Mouse (Mus musculus) midbrain, postnatal 0 days (tissue): ENCODE measurements around the gene Anapc16. TPM values are rescaled to one million over a fixed set of nuclear protein-coding genes. Genes with fewer than 3 reads are reported as not detected.

Experiments used
- ATAC-seq: fragments of 200-750 bp; cut with Nextera tagmentation; 2 replicates; pipeline ENCODE4 v1.8.0; 2017; ENCODE audit warnings: moderate number of reproducible peaks, mild to moderate bottlenecking, moderate TSS enrichment, moderate library complexity; ENCODE audit not compliant: low FRiP score
- DNase-seq: peaks from one replicate; pipeline ENCODE4 v3.0.0-alpha.2; 2015; ENCODE audit warnings: low spot score
- H3K27ac ChIP-seq: fragments of 300-500 bp; sonication (generic); 2 replicates; pipeline ENCODE4 v1.5.1; 2014; ENCODE audit warnings: low read depth, mild to moderate bottlenecking, low read length, mixed read lengths
- H3K27me3 ChIP-seq: fragments of 300-500 bp; sonication (generic); 2 replicates; pipeline ENCODE4 v1.6.1; 2014; ENCODE audit warnings: low read length, control low read depth, mixed read lengths; ENCODE audit not compliant: insufficient read depth
- H3K36me3 ChIP-seq: fragments of 300-500 bp; sonication (generic); 2 replicates; pipeline ENCODE4 v1.6.1; 2014; ENCODE audit warnings: low read length, control low read depth, mixed read lengths; ENCODE audit not compliant: insufficient read depth
- H3K4me1 ChIP-seq: fragments of 300-500 bp; sonication (generic); 2 replicates; pipeline ENCODE4 v1.6.1; 2014; ENCODE audit warnings: mild to moderate bottlenecking, control low read depth, antibody characterized with exemption, low read length, mixed read lengths; ENCODE audit not compliant: insufficient read depth
- H3K4me2 ChIP-seq: fragments of 300-500 bp; sonication (generic); 2 replicates; pipeline ENCODE4 v1.6.1; 2014; ENCODE audit warnings: low read depth, mild to moderate bottlenecking, low read length, mixed read lengths; ENCODE audit not compliant: poor library complexity, severe bottlenecking
- H3K4me3 ChIP-seq: fragments of 300-500 bp; sonication (generic); 2 replicates; pipeline ENCODE4 v1.5.1; 2014; ENCODE audit warnings: low read depth, mild to moderate bottlenecking, low read length, moderate library complexity
- H3K9ac ChIP-seq: fragments of 300-500 bp; sonication (generic); replicated peaks from 2 replicates; pipeline ENCODE4 v1.6.1; 2014; ENCODE audit warnings: mild to moderate bottlenecking, low read length, moderate library complexity, mixed read lengths; ENCODE audit not compliant: poor library complexity, severe bottlenecking
- H3K9me3 ChIP-seq: fragments of 300-500 bp; sonication (generic); 2 replicates; pipeline ENCODE4 v1.6.1; 2016; ENCODE audit warnings: low read length, control low read depth
- CTCF ChIP-seq: IDR thresholded peaks from 2 replicates; pipeline ENCODE4 v1.5.1; 2016; ENCODE audit warnings: antibody characterized with exemption, mild to moderate bottlenecking
- WGBS: fragments of 180-500 bp; shearing (Covaris S2); extraction: QIAGEN DNeasy Blood & Tissue Kit; methylation state at CpG from one replicate; pipeline ENCODE4 v1.1.7; 2014; 5-methylcytosine and 5-hydroxymethylcytosine counted together
- polyA plus RNA-seq: library from polyadenylated mRNA; unstranded; fragments of >200 nt; fragmentation: Nextera tagmentation; extraction: Ambion mirVana; gene quantifications from 2 replicates; pipeline ENCODE4 v1.2.1, GENCODE M21; 2015
- total RNA-seq: library from RNA; depleted of rRNA; stranded (reverse); fragments of >200 nt; gene quantifications from 2 replicates; pipeline ENCODE4 v1.2.3, GENCODE M21; 2014

Anapc16 gene
- total and polyA plus RNA-seq, 2 experiments from 2014 or later, result 57.4 to 118 TPM

DNA sequence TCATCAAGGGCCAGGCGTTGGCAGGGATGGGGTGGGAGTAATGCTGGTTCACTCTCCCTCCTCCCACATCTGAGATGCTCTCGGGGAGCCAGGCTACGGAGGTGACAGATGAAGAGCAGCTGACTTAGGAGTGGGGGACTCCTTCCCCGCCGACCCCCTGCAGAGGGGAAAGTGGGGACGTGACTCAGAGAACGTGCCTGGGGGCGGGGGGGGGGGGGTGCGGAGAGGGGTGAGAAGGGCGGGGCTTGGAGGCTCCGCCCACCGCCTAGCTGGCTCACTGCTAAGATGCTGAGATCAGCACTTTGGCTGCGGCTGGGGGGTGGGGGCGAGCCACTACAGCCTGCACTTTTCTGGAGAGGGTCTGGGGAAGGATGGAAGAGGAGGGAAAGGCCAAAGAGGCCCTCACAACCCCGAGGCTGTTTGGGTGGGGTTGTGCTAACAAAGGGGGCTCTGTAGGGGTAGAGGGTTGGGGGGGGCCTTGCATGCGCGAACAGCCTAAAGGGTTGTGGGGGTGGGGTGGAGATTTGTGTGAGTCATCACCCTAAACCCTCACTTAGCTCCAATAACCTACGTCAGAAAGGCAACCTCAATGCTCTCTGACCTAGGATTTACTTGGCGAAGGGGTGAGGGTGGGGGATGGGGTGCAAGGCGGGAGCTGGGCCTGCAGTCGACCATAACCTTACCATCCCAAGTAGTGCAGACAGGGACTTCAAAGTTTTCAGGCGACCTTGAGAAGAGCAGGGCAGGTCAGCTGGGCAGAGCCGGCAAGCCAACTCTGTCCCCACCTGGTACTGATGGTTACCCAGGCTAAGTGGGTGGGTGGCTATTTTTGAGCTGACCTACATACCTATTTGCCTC, 38.2 kb downstream of the Anapc16 start:
- H3K9me3 ChIP-seq, result no peaks in the 10 kb centered on the region
- H3K9ac ChIP-seq, result 0 out of 2 replicates have a peak overlapping the region, but pooled peaks have one; percentile 13
- no peak for TF ChIP-seq CTCF
- H3K36me3 ChIP-seq, result no peaks in the 10 kb centered on the region
- DNase-seq, result peak; percentile 53
- no peak overlapping the region for H3K4me3 ChIP-seq
- H3K4me1 ChIP-seq, result peaks cover 5% of the 10 kb centered on the region; the same call in 1 of the 2 replicates
- no peak overlapping the region for H3K27ac ChIP-seq
- H3K27me3 ChIP-seq, result no peaks in the 10 kb centered on the region
- peak overlapping the region; percentile 32 for H3K4me2 ChIP-seq
- 8% methylated on average over 17 of the region's 23 CpGs for WGBS
- ATAC-seq, result peak; percentile 32

DNA sequence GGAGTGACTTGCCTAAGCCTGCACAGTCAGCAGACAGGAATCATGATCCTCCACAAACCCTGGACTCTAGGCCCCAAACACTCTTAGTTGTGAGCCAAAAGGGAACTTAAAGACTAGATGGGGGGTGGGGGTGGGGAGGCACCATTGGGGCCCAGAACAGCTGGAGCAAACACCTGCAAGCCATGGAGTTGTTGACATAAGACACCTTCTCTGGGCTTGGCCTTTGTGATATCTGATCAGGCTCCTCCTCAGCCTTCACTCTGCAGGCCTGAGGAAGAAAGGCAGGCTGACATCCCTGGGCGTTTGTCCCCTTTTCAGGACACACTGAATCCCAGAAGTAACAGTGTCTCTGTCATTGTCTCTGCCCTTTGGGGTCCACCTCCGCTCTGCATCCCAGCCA, 39.3 kb downstream of the Anapc16 start:
- 76% methylated on average over 2 of the region's 2 CpGs for WGBS
- Histone ChIP-seq H3K27ac (no peak overlapping the region), H3K36me3 (no peaks in the 10 kb centered on the region), H3K27me3 (no peaks in the 10 kb centered on the region), H3K9ac (no peak overlapping the region), H3K9me3 (no peaks in the 10 kb centered on the region), H3K4me3 (no peak overlapping the region), H3K4me2 (no peak overlapping the region), H3K4me1 (peaks cover 8% of the 10 kb centered on the region)
- DNase-seq, result no peak
- ATAC-seq, result no peak
- TF ChIP-seq CTCF, result no peak

DNA sequence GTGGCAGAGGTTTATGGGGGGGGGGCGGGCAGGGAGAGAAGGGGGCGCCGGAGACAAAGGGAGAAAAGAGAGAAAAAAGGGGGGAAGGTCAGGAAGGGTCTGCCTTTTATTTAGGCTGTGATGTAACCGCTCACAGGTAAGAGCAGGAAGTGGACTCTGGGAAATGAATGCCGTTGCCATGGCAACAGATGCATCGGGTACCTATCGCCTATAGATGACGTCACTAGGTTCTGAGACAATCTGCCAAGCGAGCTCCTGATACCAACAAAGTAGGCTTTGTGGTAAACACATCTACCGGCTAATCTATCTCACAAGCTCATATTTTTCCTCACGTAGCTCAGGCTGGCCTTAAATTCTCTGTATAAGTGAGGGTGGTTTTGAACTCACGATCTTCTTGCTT, 43.4 kb downstream of the Anapc16 start:
- ATAC-seq (no peak), DNase-seq (peak; percentile 65)
- Histone ChIP-seq H3K4me3 (no peak overlapping the region), H3K36me3 (no peaks in the 10 kb centered on the region), H3K9me3 (no peaks in the 10 kb centered on the region), H3K27me3 (no peaks in the 10 kb centered on the region), H3K4me2 (no peak overlapping the region), H3K4me1 (peaks cover 23% of the 10 kb centered on the region), H3K9ac (no peak overlapping the region), H3K27ac (no peak overlapping the region)
- TF ChIP-seq CTCF, result no peak
- 57% methylated on average over 10 of the region's 12 CpGs for WGBS

DNA sequence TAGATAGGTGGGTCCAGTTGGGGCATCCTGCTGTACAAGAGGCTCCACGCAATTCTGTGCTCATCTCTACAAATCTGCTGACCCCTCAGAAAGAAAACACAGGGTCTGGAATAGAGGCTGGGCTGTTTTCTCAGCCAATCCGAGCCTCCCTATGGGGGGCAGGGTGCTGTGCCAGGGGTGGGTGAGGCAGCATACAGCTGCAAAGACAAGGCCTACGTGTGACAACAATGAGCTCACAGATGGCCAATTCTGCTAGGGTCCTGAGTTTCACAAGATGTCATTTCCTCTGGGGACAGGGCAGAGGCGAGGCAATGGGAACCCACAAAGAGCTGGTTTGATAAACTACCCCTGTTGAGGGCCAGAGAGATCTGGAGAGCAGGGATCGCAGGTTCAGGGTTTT, 44.5 kb downstream of the Anapc16 start:
- no peaks in the 10 kb centered on the region for H3K36me3 ChIP-seq
- H3K27ac ChIP-seq, result peak overlapping the region; percentile 62
- ATAC-seq, result no peak
- 18% methylated on average over 5 of the region's 5 CpGs for WGBS
- H3K27me3 ChIP-seq, result no peaks in the 10 kb centered on the region
- H3K4me2 ChIP-seq, result no peak overlapping the region
- TF ChIP-seq CTCF, result no peak
- H3K9me3 ChIP-seq, result no peaks in the 10 kb centered on the region
- H3K4me1 ChIP-seq, result peaks cover 23% of the 10 kb centered on the region
- no peak overlapping the region for H3K4me3 ChIP-seq
- H3K9ac ChIP-seq, result peak overlapping the region; percentile 44; the same call in 1 of the 2 replicates
- DNase-seq, result no peak

DNA sequence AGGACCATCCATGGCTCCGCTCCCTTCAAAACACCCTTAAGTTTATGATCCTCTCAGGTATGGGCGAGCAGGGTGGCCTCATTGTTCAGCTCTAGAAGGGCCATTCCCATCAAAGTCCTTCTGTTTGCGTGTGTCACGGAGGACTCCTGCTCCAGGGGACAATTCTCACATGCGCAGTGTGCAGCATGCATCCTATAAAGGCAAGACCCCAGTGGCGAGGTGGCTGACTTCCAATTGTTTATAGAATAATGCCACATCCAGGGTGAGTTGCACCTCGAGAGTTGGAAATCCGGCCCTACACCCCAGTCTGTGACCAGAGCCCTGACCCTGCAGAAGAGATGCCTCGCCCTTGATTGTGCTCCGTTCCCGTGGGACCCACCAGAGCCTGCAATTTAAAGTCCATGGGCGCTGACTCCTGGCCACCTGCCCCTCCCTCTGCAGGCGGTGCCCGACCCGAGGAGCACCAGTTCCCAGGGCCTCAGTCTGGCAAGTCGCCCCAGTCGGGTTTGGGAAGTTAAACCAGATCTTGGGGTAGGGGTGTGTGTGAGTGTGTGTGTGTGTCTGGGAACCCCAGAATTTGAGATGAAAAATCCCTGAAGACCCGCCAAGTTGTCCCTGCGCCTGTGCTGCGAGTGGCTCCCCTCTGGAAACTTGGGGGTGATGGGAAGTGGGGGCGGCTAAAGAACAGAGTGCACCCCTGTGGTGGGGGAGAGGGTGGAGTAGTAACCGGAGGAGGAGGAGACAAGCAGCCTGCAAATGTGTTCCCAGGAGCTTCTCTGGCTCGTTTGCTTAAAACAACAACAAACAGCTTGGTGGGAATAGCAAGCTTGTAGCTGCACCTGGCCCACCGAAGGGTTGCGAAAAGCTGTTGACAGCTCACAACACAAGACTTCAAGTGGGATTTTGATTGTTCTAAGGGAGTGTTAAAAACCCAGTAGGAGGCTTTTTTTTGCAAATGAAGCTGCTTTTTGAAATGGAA, 45.5 kb downstream of the Anapc16 start:
- H3K4me3 ChIP-seq, result no peak overlapping the region
- no peaks in the 10 kb centered on the region for H3K9me3 ChIP-seq
- H3K27me3 ChIP-seq, result no peaks in the 10 kb centered on the region
- H3K36me3 ChIP-seq, result no peaks in the 10 kb centered on the region
- H3K4me2 ChIP-seq, result peak overlapping the region; percentile 31
- 11% methylated on average over 25 of the region's 25 CpGs for WGBS
- H3K27ac ChIP-seq, result peak overlapping the region; percentile 62
- 0 out of 2 replicates have a peak overlapping the region, but pooled peaks have one; percentile 44 for H3K9ac ChIP-seq
- ATAC-seq (no peak), DNase-seq (peak; percentile 60)
- TF ChIP-seq CTCF, result no peak
- H3K4me1 ChIP-seq, result peaks cover 23% of the 10 kb centered on the region
